Mouse (Mus musculus) embryo, embryonic 11.5 days (tissue): ENCODE data around the gene Tmod2.

Source experiments
- DNase-seq: peaks from one replicate; pipeline ENCODE4 v3.0.0-alpha.2; 2012; ENCODE audit warnings: low read depth, low spot score

The Tmod2 gene

GRCm38 (mm10) chr9:75600166-75600934, 10.8 kb downstream of the Tmod2 start:
- DNase-seq, result no peak

- DNase-seq, result no peak
Observed at GRCm38 (mm10) chr9:75599191-75599841, 11.8 kb downstream of the Tmod2 start.

- no peak for DNase-seq
Observed at GRCm38 (mm10) chr9:75597596-75597995, 13.5 kb downstream of the Tmod2 start.

- no peak for DNase-seq
Observed at GRCm38 (mm10) chr9:75597036-75597435, 14.1 kb downstream of the Tmod2 start.

- no peak for DNase-seq
Observed at GRCm38 (mm10) chr9:75593481-75593880, 17.6 kb downstream of the Tmod2 start.

- DNase-seq, result no peak
Observed at GRCm38 (mm10) chr9:75589850-75590790, 21.0 kb downstream of the Tmod2 start.

- no peak for DNase-seq
Observed at GRCm38 (mm10) chr9:75581694-75582350, 29.3 kb downstream of the Tmod2 start.

- DNase-seq, result no peak
Observed at GRCm38 (mm10) chr9:75579321-75579720, 31.8 kb downstream of the Tmod2 start.

GRCm38 (mm10) chr9:75571036-75571942, 39.8 kb downstream of the Tmod2 start:
- no peak for DNase-seq

GRCm38 (mm10) chr9:75568399-75568798, 42.7 kb downstream of the Tmod2 start:
- no peak for DNase-seq

GRCm38 (mm10) chr9:75564892-75565291, 46.2 kb downstream of the Tmod2 start:
- DNase-seq, result no peak

GRCm38 (mm10) chr9:75563622-75564021, 47.5 kb downstream of the Tmod2 start:
- no peak for DNase-seq

GRCm38 (mm10) chr9:75563176-75563575, 47.9 kb downstream of the Tmod2 start:
- DNase-seq, result no peak

- no peak for DNase-seq
Observed at GRCm38 (mm10) chr9:75561040-75561669, 50.0 kb downstream of the Tmod2 start.

- no peak for DNase-seq
Observed at GRCm38 (mm10) chr9:75560353-75560752, 50.8 kb downstream of the Tmod2 start.

GRCm38 (mm10) chr9:75559512-75560012, 51.6 kb downstream of the Tmod2 start, which contains the start of gene Tmod3:
Tmod3 (minus strand) TSS chr9:75559657.
- DNase-seq, result peak; percentile 90

GRCm38 (mm10) chr9:75558812-75559511, 52.2 kb downstream of the Tmod2 start:
- DNase-seq, result peak; percentile 30

GRCm38 (mm10) chr9:75558360-75558759, 52.8 kb downstream of the Tmod2 start:
- no peak for DNase-seq

- no peak for DNase-seq
Observed at GRCm38 (mm10) chr9:75553719-75554118, 57.4 kb downstream of the Tmod2 start.
